Mouse (Mus musculus) midbrain, embryonic 14.5 days (tissue): Measurements from ENCODE around the gene Bdp1. TPM values are rescaled to one million over a fixed set of nuclear protein-coding genes. Genes with fewer than 3 reads are reported as not detected.

ENCODE experiments used
- ATAC-seq: fragments of 200-750 bp; cut with Nextera tagmentation; 2 replicates; pipeline ENCODE4 v1.8.0; 2017; ENCODE audit warnings: moderate number of reproducible peaks, moderate library complexity; ENCODE audit not compliant: low FRiP score, low TSS enrichment
- DNase-seq: peaks from one replicate; pipeline ENCODE4 v3.0.0-alpha.2; 2015
- H3K27ac ChIP-seq: fragments of 300-500 bp; sonication (generic); replicated peaks from 2 replicates; pipeline ENCODE4 v1.5.1; 2014; ENCODE audit warnings: mild to moderate bottlenecking, low read depth, low read length, moderate library complexity
- H3K27me3 ChIP-seq: fragments of 300-500 bp; sonication (generic); 2 replicates; pipeline ENCODE4 v1.6.1; 2014; ENCODE audit warnings: low read length, control low read depth, mixed read lengths; ENCODE audit not compliant: control insufficient read depth, insufficient read depth
- H3K36me3 ChIP-seq: fragments of 300-500 bp; sonication (generic); 2 replicates; pipeline ENCODE4 v1.6.1; 2014; ENCODE audit warnings: low read length, control low read depth; ENCODE audit not compliant: control insufficient read depth, insufficient read depth
- H3K4me1 ChIP-seq: fragments of 300-500 bp; sonication (generic); 2 replicates; pipeline ENCODE4 v1.6.1; 2014; ENCODE audit warnings: mild to moderate bottlenecking, antibody characterized with exemption, low read length, control low read depth; ENCODE audit not compliant: control insufficient read depth, insufficient read depth
- H3K4me2 ChIP-seq: fragments of 300-500 bp; sonication (generic); 2 replicates; pipeline ENCODE4 v1.6.1; 2014; ENCODE audit warnings: mild to moderate bottlenecking, low read length, moderate library complexity
- H3K4me3 ChIP-seq: fragments of 300-500 bp; sonication (generic); replicated peaks from 2 replicates; pipeline ENCODE4 v1.5.1; 2014; ENCODE audit warnings: low read depth, low read length
- H3K9ac ChIP-seq: fragments of 300-500 bp; sonication (generic); replicated peaks from 2 replicates; pipeline ENCODE4 v1.6.1; 2014; ENCODE audit warnings: mild to moderate bottlenecking, low read length, moderate library complexity
- H3K9me3 ChIP-seq: fragments of 300-500 bp; sonication (generic); 2 replicates; pipeline ENCODE4 v1.6.1; 2016; ENCODE audit warnings: low read length, control low read depth, mixed read lengths; ENCODE audit not compliant: control insufficient read depth
- WGBS: fragments of 180-500 bp; shearing (Covaris S2); extraction: QIAGEN DNeasy Blood & Tissue Kit; methylation state at CpG from one replicate; pipeline ENCODE4 v1.1.7; 2014; 5-methylcytosine and 5-hydroxymethylcytosine counted together
- polyA plus RNA-seq: library from polyadenylated mRNA; unstranded; fragments of >200 nt; fragmentation: Nextera tagmentation; extraction: Ambion mirVana; gene quantifications from 2 replicates; pipeline ENCODE4 v1.2.1, GENCODE M21; 2014

The Bdp1 gene
- polyA plus RNA-seq, 1 experiment from 2014 or later, result 22.1 TPM

- Histone ChIP-seq H3K9me3 (no peaks in the 10 kb centered on the region), H3K27me3 (no peaks in the 10 kb centered on the region), H3K4me2 (no peak overlapping the region), H3K9ac (no peak overlapping the region), H3K27ac (no peak overlapping the region), H3K36me3 (peaks cover 8% of the 10 kb centered on the region), H3K4me3 (no peak overlapping the region), H3K4me1 (no peaks in the 10 kb centered on the region)
- DNase-seq (no peak), ATAC-seq (no peak)
- WGBS, result 89% methylated on average over 1 of the region's 1 CpGs
Observed at GRCm38 (mm10) chr13:99983320-99983719, 120.5 kb downstream of the Bdp1 start.

GRCm38 (mm10) chr13:99979406-99979805, 124.5 kb downstream of the Bdp1 start:
- DNase-seq (no peak), ATAC-seq (no peak)
- Histone ChIP-seq H3K4me3 (no peak overlapping the region), H3K9me3 (no peaks in the 10 kb centered on the region), H3K27ac (no peak overlapping the region), H3K9ac (no peak overlapping the region), H3K4me1 (no peaks in the 10 kb centered on the region), H3K27me3 (no peaks in the 10 kb centered on the region), H3K4me2 (no peak overlapping the region), H3K36me3 (no peaks in the 10 kb centered on the region)
- 47% methylated on average over 2 of the region's 2 CpGs for whole genome bisulfite sequencing

- Histone ChIP-seq H3K27me3 (no peaks in the 10 kb centered on the region), H3K9me3 (no peaks in the 10 kb centered on the region), H3K9ac (no peak overlapping the region), H3K4me3 (no peak overlapping the region), H3K27ac (no peak overlapping the region), H3K4me2 (no peak overlapping the region), H3K36me3 (peaks cover 11% of the 10 kb centered on the region; the same call in 1 of the 2 replicates), H3K4me1 (no peaks in the 10 kb centered on the region)
- 91% methylated on average over 5 of the region's 5 CpGs for WGBS
- ATAC-seq (no peak), DNase-seq (no peak)
Observed at GRCm38 (mm10) chr13:99970089-99970488, 133.8 kb downstream of the Bdp1 start.

Other genes with a start within 250 kb of the Bdp1 start
- gene Cartpt, start 203.0 kb downstream of the Bdp1 start, polyA plus RNA-seq, result 18.4 and 24.8 TPM in 2 replicates
- gene Mccc2, start 88.4 kb downstream of the Bdp1 start, polyA plus RNA-seq, result 28.9 and 35.6 TPM in 2 replicates
- 453 and 516 TPM in 2 replicates for gene Serf1, start 3.9 kb upstream of the Bdp1 start, polyA plus RNA-seq
- 49.5 and 54.2 TPM in 2 replicates for gene Smn1, start 20.8 kb upstream of the Bdp1 start, polyA plus RNA-seq
- 0.11 and 0.25 TPM in 2 replicates for gene Naip2, start 98.0 kb upstream of the Bdp1 start, polyA plus RNA-seq
- 0.05 and 0.13 TPM in 2 replicates for gene Naip5, start 142.3 kb upstream of the Bdp1 start, polyA plus RNA-seq
- 0.05 and 0.08 TPM in 2 replicates for gene Naip6, start 213.6 kb upstream of the Bdp1 start, polyA plus RNA-seq